Mouse (Mus musculus): ENCODE results near the gene Pigr. TPM values are rescaled to one million over a fixed set of nuclear protein-coding genes. Genes with fewer than 3 reads are reported as not detected.

Pigr gene
- polyA plus RNA-seq (2012; rRNA removed; ENCODE audit: low replicate concordance), result 0.14 and 31.0 TPM in 2 replicates

DNA sequence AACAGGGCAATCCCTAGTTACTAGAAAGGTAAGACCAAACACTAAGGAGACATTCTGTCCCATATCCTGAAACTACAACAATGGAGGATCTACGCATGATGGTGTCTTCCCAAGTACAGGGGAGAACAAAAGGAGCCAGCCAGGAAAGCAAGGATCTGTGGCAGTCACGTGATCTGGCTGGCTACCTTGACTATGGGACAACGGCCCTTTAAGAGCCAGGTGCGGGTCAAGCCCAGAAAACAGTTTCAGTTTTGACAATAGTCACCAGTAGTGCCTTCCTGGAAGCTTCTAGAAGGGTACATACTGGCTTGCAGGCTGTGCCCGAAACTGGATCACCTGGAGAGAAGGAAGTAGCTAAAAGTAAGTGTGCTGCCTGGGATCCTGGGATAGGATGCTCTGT lies at the start of gene Pigr:
Gene Pigr (plus strand): TSS at position 237 of the 400 bp plus-strand sequence.

GRCm38 (mm10) chr1:130800602-130801001 lies 25.9 kb upstream of the Pigr start, which contains the start of gene Fcamr:
TSS of gene Fcamr (plus strand) at chr1:130800902.

GRCm38 (mm10) chr1:130865541-130866221 lies 39.2 kb downstream of the Pigr start, which contains the start of gene Fcmr:
TSS of gene Fcmr (plus strand) at chr1:130865669.

DNA sequence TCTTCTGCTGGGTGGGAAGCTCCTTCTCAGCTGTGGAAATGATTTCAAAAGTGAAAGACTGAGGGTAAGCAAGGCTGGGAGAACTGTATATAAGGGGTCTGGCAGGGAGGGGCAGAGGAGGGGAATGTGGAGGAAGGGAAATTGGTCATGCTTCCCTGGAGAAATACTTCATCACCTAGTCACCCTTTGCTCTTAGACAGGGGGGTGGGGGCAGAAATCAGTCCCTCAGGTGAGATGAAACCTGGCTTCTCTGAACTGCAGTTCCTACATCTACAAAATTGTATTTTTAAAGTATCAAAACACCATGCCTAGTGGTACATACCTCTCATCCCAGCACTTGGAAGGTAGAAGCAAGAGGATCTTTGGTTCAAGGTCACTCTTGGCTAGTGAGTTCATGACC lies 60.9 kb downstream of the Pigr start, which contains the start of gene Il24:
Gene Il24 (minus strand): TSS at position 101 of the 400 bp plus-strand sequence.

Other genes with a start within 250 kb of the Pigr start
- gene Zp3r, start 197.1 kb upstream of the Pigr start, polyA plus RNA-seq (2012; rRNA removed; ENCODE audit: low replicate concordance), result not detected in 2 replicates
- gene C4bp, start 165.1 kb upstream of the Pigr start, polyA plus RNA-seq (2012; rRNA removed; ENCODE audit: low replicate concordance), result 0.16 and 1.5 TPM in 2 replicates
- not detected in 2 replicates for gene Gm29427, start 110.9 kb upstream of the Pigr start, polyA plus RNA-seq (2012; rRNA removed; ENCODE audit: low replicate concordance)
- 1.2 and 2.1 TPM in 2 replicates for gene Yod1, start 109.4 kb upstream of the Pigr start, polyA plus RNA-seq (2012; rRNA removed; ENCODE audit: low replicate concordance)
- gene Pfkfb2, start 97.4 kb upstream of the Pigr start, polyA plus RNA-seq (2012; rRNA removed; ENCODE audit: low replicate concordance), result 9.1 and 14.2 TPM in 2 replicates
- 1.1 and 3.4 TPM in 2 replicates for gene AA986860, start 94.7 kb upstream of the Pigr start, polyA plus RNA-seq (2012; rRNA removed; ENCODE audit: low replicate concordance)
- gene Fcamr, start 25.8 kb upstream of the Pigr start, polyA plus RNA-seq (2012; rRNA removed; ENCODE audit: low replicate concordance), result 0.58 and 0.66 TPM in 2 replicates
- 0.64 and 0.85 TPM in 2 replicates for gene Fcmr, start 39.0 kb downstream of the Pigr start, polyA plus RNA-seq (2012; rRNA removed; ENCODE audit: low replicate concordance)
- gene Il24, start 60.8 kb downstream of the Pigr start, polyA plus RNA-seq (2012; rRNA removed; ENCODE audit: low replicate concordance), result not detected in 2 replicates
- not detected in 2 replicates for gene Il20, start 84.8 kb downstream of the Pigr start, polyA plus RNA-seq (2012; rRNA removed; ENCODE audit: low replicate concordance)
- gene Il19, start 113.4 kb downstream of the Pigr start, polyA plus RNA-seq (2012; rRNA removed; ENCODE audit: low replicate concordance), result not detected in 2 replicates
- 0.14 and 0.17 TPM in 2 replicates for gene Il10, start 193.2 kb downstream of the Pigr start, polyA plus RNA-seq (2012; rRNA removed; ENCODE audit: low replicate concordance)